In the genomic region with DNA sequence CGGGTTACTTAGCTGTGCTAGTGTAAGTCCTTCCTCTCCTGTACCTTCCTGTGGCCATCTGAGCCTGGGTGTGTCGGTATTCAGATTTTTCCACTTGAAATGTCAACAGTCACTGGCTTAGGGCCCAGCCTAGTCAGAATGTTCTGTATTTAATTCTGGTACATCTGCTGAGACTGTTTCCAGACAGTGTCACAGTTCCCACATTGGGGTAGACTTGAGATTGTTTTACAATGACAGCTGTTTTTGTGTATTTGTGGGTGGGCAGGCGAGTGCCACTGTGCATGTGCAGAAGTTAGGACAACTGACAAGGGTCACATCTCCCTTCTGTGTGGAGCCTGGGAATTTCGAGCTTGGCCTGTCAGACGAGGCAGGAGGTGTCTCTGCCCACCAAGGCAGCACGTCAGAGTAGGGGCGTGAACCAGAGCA, we compare ENCODE assay signal across 9 mouse cellular contexts. TPM values are rescaled to one million over a fixed set of nuclear protein-coding genes. Genes with fewer than 3 reads are reported as not detected.
DNase-seq lines count a peak whose midpoint lies in the region; ATAC-seq and TF ChIP-seq lines count a peak whose summit lies in the region.
"Had no signal": no experiment of that assay in that cellular context is flagged by ENCODE, and none has a peak within 500 bp of the region (broad histone marks: within the 10 kb centered on the region; RNA-seq: fewer than 3 reads in every experiment).

No protein-coding gene starts in this region.

- no peaks in the 10 kb centered on the region for H3K27me3 ChIP-seq in hindbrain, embryonic 12.5 days
- H3K27me3 ChIP-seq in hindbrain, embryonic 16.5 days (replicated peaks; ENCODE audit: control insufficient read depth, insufficient read depth, low read length): no peaks in the 10 kb centered on the region
- H3K27me3 ChIP-seq in G1E (ENCODE audit: insufficient read depth, low read length): no peaks in the 10 kb centered on the region
- no peaks in the 10 kb centered on the region for H3K27me3 ChIP-seq in heart, adult 2 months (ENCODE audit: control insufficient read depth, insufficient read depth, low read length)
- H3K27me3 ChIP-seq in limb, embryonic 13.5 days: no peaks in the 10 kb centered on the region
- H3K27me3 ChIP-seq in stomach, embryonic 15.5 days (replicated peaks): no peaks in the 10 kb centered on the region
- no peaks in the 10 kb centered on the region for H3K27me3 ChIP-seq in kidney, embryonic 15.5 days

- no peaks in the 10 kb centered on the region for H3K9me3 ChIP-seq in hindbrain, embryonic 12.5 days (replicated peaks)
- no peaks in the 10 kb centered on the region for H3K9me3 ChIP-seq in hindbrain, embryonic 16.5 days (ENCODE audit: control insufficient read depth, low read length)
- no peaks in the 10 kb centered on the region for H3K9me3 ChIP-seq in G1E (replicated peaks)
- H3K9me3 ChIP-seq in limb, embryonic 13.5 days: no peaks in the 10 kb centered on the region
- H3K9me3 ChIP-seq in stomach, embryonic 15.5 days: no peaks in the 10 kb centered on the region
- no peaks in the 10 kb centered on the region for H3K9me3 ChIP-seq in kidney, embryonic 15.5 days (replicated peaks)

- H3K36me3 ChIP-seq in hindbrain, embryonic 12.5 days: no peaks in the 10 kb centered on the region
- H3K36me3 ChIP-seq in hindbrain, embryonic 16.5 days (ENCODE audit: control insufficient read depth, insufficient read depth, low read length): no peaks in the 10 kb centered on the region
- peaks cover 69% of the 10 kb centered on the region for H3K36me3 ChIP-seq in G1E (replicated peaks)
- H3K36me3 ChIP-seq in heart, adult 2 months (ENCODE audit: control insufficient read depth, insufficient read depth, low read length): peaks cover 9% of the 10 kb centered on the region; the same call in 1 of the 2 replicates
- peaks cover 11% of the 10 kb centered on the region; the same call in 1 of the 2 replicates for H3K36me3 ChIP-seq in limb, embryonic 13.5 days
- no peaks in the 10 kb centered on the region for H3K36me3 ChIP-seq in stomach, embryonic 15.5 days
- peaks cover 10% of the 10 kb centered on the region for H3K36me3 ChIP-seq in kidney, embryonic 15.5 days

- intact Hi-C loops in heart, adult 2 months (cut with DNase I): no loop called here

- 80% methylated on average over 7 of the region's 7 CpGs for WGBS in hindbrain, embryonic 12.5 days
- WGBS in hindbrain, embryonic 16.5 days: 62% methylated on average over 7 of the region's 7 CpGs
- 19% methylated on average over 7 of the region's 7 CpGs for WGBS in heart, adult 2 months
- 75% methylated on average over 7 of the region's 7 CpGs for WGBS in limb, embryonic 13.5 days
- WGBS in stomach, embryonic 15.5 days: 53% methylated on average over 7 of the region's 7 CpGs
- WGBS in kidney, embryonic 15.5 days: 69% methylated on average over 7 of the region's 7 CpGs

- H3K79me2 ChIP-seq in heart, adult 2 months (replicated peaks; ENCODE audit: control insufficient read depth, insufficient read depth, low read length): peaks cover 6% of the 10 kb centered on the region

- no peak overlapping the region for H3K4me3 ChIP-seq in hindbrain, embryonic 12.5 days
- no peak overlapping the region for H3K4me3 ChIP-seq in hindbrain, embryonic 16.5 days (ENCODE audit: low read length)
- H3K4me3 ChIP-seq in G1E (ENCODE audit: low read depth, low read length): peak overlapping the region; percentile 42; the same call in 1 of the 2 replicates
- no peak overlapping the region for H3K4me3 ChIP-seq in heart, adult 2 months
- no peak overlapping the region for H3K4me3 ChIP-seq in limb, embryonic 13.5 days
- H3K4me3 ChIP-seq in stomach, embryonic 15.5 days (replicated peaks): no peak overlapping the region
- H3K4me3 ChIP-seq in kidney, embryonic 15.5 days (replicated peaks): no peak overlapping the region

- no peak for DNase-seq in G1E (ENCODE audit: low spot score)
- peak; percentile 57 to 70 for DNase-seq in heart, adult 2 months
- no peak for DNase-seq in embryo, embryonic 10.5 days (ENCODE audit: low spot score)

- no peak for ATAC-seq in hindbrain, embryonic 12.5 days (ENCODE audit: low FRiP score)
- ATAC-seq in hindbrain, embryonic 16.5 days: no peak
- no peak for ATAC-seq in G1E (ENCODE audit: extremely low read depth, insufficient number of reproducible peaks, low FRiP score, poor library complexity, severe bottlenecking)
- no peak for ATAC-seq in limb, embryonic 13.5 days (ENCODE audit: low FRiP score, low read depth)
- ATAC-seq in stomach, embryonic 15.5 days (ENCODE audit: insufficient read depth, low FRiP score, low read depth): no peak
- ATAC-seq in kidney, embryonic 15.5 days (replicated peaks; ENCODE audit: low FRiP score): no peak

- 0 out of 2 replicates have a peak, but pooled peaks have one; percentile 71 for TF ChIP-seq EP300 in heart, adult 2 months (IDR thresholded peaks at IDR 0.05; ENCODE audit: insufficient read depth, low read depth, low read length)

- peaks cover 23% of the 10 kb centered on the region for H3K4me1 ChIP-seq in hindbrain, embryonic 12.5 days
- H3K4me1 ChIP-seq in hindbrain, embryonic 16.5 days (ENCODE audit: control insufficient read depth, insufficient read depth, low read depth, low read length): peaks cover 29% of the 10 kb centered on the region
- H3K4me1 ChIP-seq in G1E (ENCODE audit: insufficient read depth, low read depth, low read length): peaks cover 65% of the 10 kb centered on the region
- H3K4me1 ChIP-seq in heart, adult 2 months (ENCODE audit: control insufficient read depth, insufficient read depth, low read length): peaks cover 35% of the 10 kb centered on the region
- peaks cover 23% of the 10 kb centered on the region for H3K4me1 ChIP-seq in limb, embryonic 13.5 days
- H3K4me1 ChIP-seq in stomach, embryonic 15.5 days: peaks cover 29% of the 10 kb centered on the region
- H3K4me1 ChIP-seq in kidney, embryonic 15.5 days: peaks cover 44% of the 10 kb centered on the region

- TF ChIP-seq POLR2A in heart, adult 2 months (IDR thresholded peaks at IDR 0.05; ENCODE audit: insufficient read depth, low read depth, low read length): no peak; the same call in 1 of the 2 replicates

- H3K27ac ChIP-seq in hindbrain, embryonic 12.5 days: no peak overlapping the region
- no peak overlapping the region for H3K27ac ChIP-seq in hindbrain, embryonic 16.5 days (ENCODE audit: low read depth, low read length)
- peak overlapping the region; percentile 99 for H3K27ac ChIP-seq in heart, adult 2 months
- H3K27ac ChIP-seq in limb, embryonic 13.5 days: no peak overlapping the region
- H3K27ac ChIP-seq in stomach, embryonic 15.5 days: peak overlapping the region; percentile 45
- no peak overlapping the region for H3K27ac ChIP-seq in kidney, embryonic 15.5 days

- TF ChIP-seq CTCF in G1E (IDR thresholded peaks at IDR 0.05; ENCODE audit: low read depth, low read length): no peak
- no peak for TF ChIP-seq CTCF in heart, adult 2 months (IDR thresholded peaks at IDR 0.05)

- 0 out of 2 replicates have a peak overlapping the region, but pooled peaks have one; percentile 82 for H3K4me2 ChIP-seq in hindbrain, embryonic 12.5 days (replicated peaks)
- H3K4me2 ChIP-seq in hindbrain, embryonic 16.5 days (ENCODE audit: low read length): no peak overlapping the region
- H3K4me2 ChIP-seq in limb, embryonic 13.5 days (replicated peaks): no peak overlapping the region
- H3K4me2 ChIP-seq in stomach, embryonic 15.5 days: peak overlapping the region; percentile 29; the same call in 1 of the 2 replicates
- H3K4me2 ChIP-seq in kidney, embryonic 15.5 days: no peak overlapping the region

- H3K9ac ChIP-seq in hindbrain, embryonic 12.5 days: no peak overlapping the region
- H3K9ac ChIP-seq in hindbrain, embryonic 16.5 days (ENCODE audit: low read depth, low read length): no peak overlapping the region
- H3K9ac ChIP-seq in heart, adult 2 months (ENCODE audit: low read depth, low read length): peak overlapping the region; percentile 27
- H3K9ac ChIP-seq in limb, embryonic 13.5 days: peak overlapping the region; percentile 27; the same call in 1 of the 2 replicates
- H3K9ac ChIP-seq in stomach, embryonic 15.5 days: no peak overlapping the region
- H3K9ac ChIP-seq in kidney, embryonic 15.5 days: no peak overlapping the region

RNA-seq across cellular contexts. Expression of a gene that starts 2.5 kb away (rescaled TPM):
- polyA plus RNA-seq in hindbrain, embryonic 12.5 days (2016; fragmentation: Nextera tagmentation; extraction: Ambion mirVana): 81.6 and 82.3 TPM in 2 replicates
- polyA plus RNA-seq in hindbrain, embryonic 16.5 days (2015; fragmentation: Nextera tagmentation; extraction: Ambion mirVana): 85.0 and 91.0 TPM in 2 replicates
- total RNA-seq in G1E (2014; fragmentation: Nextera tagmentation) (18.4 and 24.5 TPM in 2 replicates), G1E (2017) (20.7 and 23.4 TPM in 2 replicates)
- 26.0 and 35.0 TPM in 2 replicates for polyA plus RNA-seq in G1E (2012)
- 10 to 100 TPM; 74.6 to 80.9 TPM for total RNA-seq in heart, adult 2 months (2021)
- 53.5 and 69.7 TPM in 2 replicates for polyA plus RNA-seq in heart, adult 2 months (2012; rRNA removed)
- 89.3 and 96.0 TPM in 2 replicates for polyA plus RNA-seq in limb, embryonic 13.5 days (2015; fragmentation: Nextera tagmentation; extraction: Ambion mirVana)
- 70.7 and 73.3 TPM in 2 replicates for polyA plus RNA-seq in stomach, embryonic 15.5 days (2015; fragmentation: Nextera tagmentation; extraction: Ambion mirVana)
- 71.9 and 72.0 TPM in 2 replicates for polyA plus RNA-seq in kidney, embryonic 15.5 days (2015; fragmentation: Nextera tagmentation; extraction: Ambion mirVana)

RNA-seq across cellular contexts. Expression of a gene that starts 18.6 kb away (rescaled TPM):
- polyA plus RNA-seq in hindbrain, embryonic 12.5 days (2016; fragmentation: Nextera tagmentation; extraction: Ambion mirVana): 13.2 and 13.3 TPM in 2 replicates
- not detected in 2 replicates for polyA plus RNA-seq in hindbrain, embryonic 16.5 days (2015; fragmentation: Nextera tagmentation; extraction: Ambion mirVana)
- total RNA-seq in G1E (2014; fragmentation: Nextera tagmentation) (not detected in 2 replicates), G1E (2017) (not detected in 2 replicates)
- polyA plus RNA-seq in G1E (2012): not detected in 2 replicates
- 10 to 100 TPM; 15.5 to 15.8 TPM for total RNA-seq in heart, adult 2 months (2021)
- not detected in 2 replicates for polyA plus RNA-seq in heart, adult 2 months (2012; rRNA removed)
- polyA plus RNA-seq in limb, embryonic 13.5 days (2015; fragmentation: Nextera tagmentation; extraction: Ambion mirVana): 3.9 TPM in 1 of 2 replicates, not detected in the other
- polyA plus RNA-seq in stomach, embryonic 15.5 days (2015; fragmentation: Nextera tagmentation; extraction: Ambion mirVana): 4.8 TPM in 1 of 2 replicates, not detected in the other
- 3.6 and 6.3 TPM in 2 replicates for polyA plus RNA-seq in kidney, embryonic 15.5 days (2015; fragmentation: Nextera tagmentation; extraction: Ambion mirVana)
- total RNA-seq: hematopoietic stem cell, adult 5-6 weeks had no signal

RNA-seq across cellular contexts. Expression of a gene that starts 18.7 kb away (rescaled TPM):
- polyA plus RNA-seq in hindbrain, embryonic 12.5 days (2016; fragmentation: Nextera tagmentation; extraction: Ambion mirVana): 276 and 287 TPM in 2 replicates
- 303 and 334 TPM in 2 replicates for polyA plus RNA-seq in hindbrain, embryonic 16.5 days (2015; fragmentation: Nextera tagmentation; extraction: Ambion mirVana)
- total RNA-seq in G1E (2014; fragmentation: Nextera tagmentation) (32.6 and 35.3 TPM in 2 replicates), G1E (2017) (96.3 and 115 TPM in 2 replicates)
- polyA plus RNA-seq in G1E (2012): 130 and 160 TPM in 2 replicates
- 10 to 100 TPM; 66.4 to 67.8 TPM for total RNA-seq in heart, adult 2 months (2021)
- 122 and 167 TPM in 2 replicates for polyA plus RNA-seq in heart, adult 2 months (2012; rRNA removed)
- 389 and 422 TPM in 2 replicates for polyA plus RNA-seq in limb, embryonic 13.5 days (2015; fragmentation: Nextera tagmentation; extraction: Ambion mirVana)
- polyA plus RNA-seq in stomach, embryonic 15.5 days (2015; fragmentation: Nextera tagmentation; extraction: Ambion mirVana): 324 and 334 TPM in 2 replicates
- polyA plus RNA-seq in kidney, embryonic 15.5 days (2015; fragmentation: Nextera tagmentation; extraction: Ambion mirVana): 332 TPM in 2 replicates

RNA-seq across cellular contexts. Expression of a gene that starts 43.1 kb away (rescaled TPM):
- 77.2 and 78.8 TPM in 2 replicates for polyA plus RNA-seq in hindbrain, embryonic 12.5 days (2016; fragmentation: Nextera tagmentation; extraction: Ambion mirVana)
- polyA plus RNA-seq in hindbrain, embryonic 16.5 days (2015; fragmentation: Nextera tagmentation; extraction: Ambion mirVana): 84.4 and 88.3 TPM in 2 replicates
- total RNA-seq in G1E (2014; fragmentation: Nextera tagmentation) (133 and 140 TPM in 2 replicates), G1E (2017) (111 and 115 TPM in 2 replicates)
- 106 and 128 TPM in 2 replicates for polyA plus RNA-seq in G1E (2012)
- total RNA-seq in heart, adult 2 months (2021): 100 to 1,000 TPM; 131 to 132 TPM
- polyA plus RNA-seq in heart, adult 2 months (2012; rRNA removed): 119 and 168 TPM in 2 replicates
- polyA plus RNA-seq in limb, embryonic 13.5 days (2015; fragmentation: Nextera tagmentation; extraction: Ambion mirVana): 122 and 124 TPM in 2 replicates
- 174 and 178 TPM in 2 replicates for polyA plus RNA-seq in stomach, embryonic 15.5 days (2015; fragmentation: Nextera tagmentation; extraction: Ambion mirVana)
- 149 and 152 TPM in 2 replicates for polyA plus RNA-seq in kidney, embryonic 15.5 days (2015; fragmentation: Nextera tagmentation; extraction: Ambion mirVana)

Comparison
In these comparisons a context has a peak if more than half of its experiments do, and no peak if none do; other contexts are left out.
1. H3K4me2 ChIP-seq: peak in hindbrain, embryonic 12.5 days (single experiment) and stomach, embryonic 15.5 days (single experiment); none in hindbrain, embryonic 16.5 days (single experiment), limb, embryonic 13.5 days (single experiment) and kidney, embryonic 15.5 days (single experiment).
2. H3K27ac ChIP-seq: peak in heart, adult 2 months (single experiment) and stomach, embryonic 15.5 days (single experiment); none in hindbrain, embryonic 12.5 days (single experiment), hindbrain, embryonic 16.5 days (single experiment), limb, embryonic 13.5 days (single experiment) and kidney, embryonic 15.5 days (single experiment).
3. H3K9ac ChIP-seq: peak in heart, adult 2 months (single experiment) and limb, embryonic 13.5 days (single experiment); none in hindbrain, embryonic 12.5 days (single experiment), hindbrain, embryonic 16.5 days (single experiment), stomach, embryonic 15.5 days (single experiment) and kidney, embryonic 15.5 days (single experiment).
4. DNase-seq: peak in heart, adult 2 months (2 of 2); none in G1E (single experiment) and embryo, embryonic 10.5 days (single experiment).